ENCODE assay signal across 8 mouse cellular contexts in the genomic region with DNA sequence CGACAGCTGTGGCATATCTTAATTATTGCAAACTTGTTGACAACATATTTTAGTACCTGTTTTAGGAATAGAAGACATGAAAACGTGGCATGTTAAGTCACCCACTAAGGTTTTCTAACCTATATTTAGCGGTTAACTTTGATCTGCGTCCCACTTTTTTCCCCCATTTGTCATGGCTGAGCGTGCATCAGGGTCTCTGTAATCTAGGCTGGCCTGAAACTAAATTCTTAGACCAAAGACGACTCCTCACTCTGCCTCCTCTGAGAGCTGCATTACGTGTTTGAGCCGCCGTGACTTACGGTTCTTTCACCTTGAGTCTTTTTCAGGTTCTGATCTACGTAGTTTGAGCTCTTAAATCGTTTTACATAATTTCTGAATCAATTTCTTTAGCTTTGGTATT. TPM values are rescaled to one million over a fixed set of nuclear protein-coding genes. Genes with fewer than 3 reads are reported as not detected.
DNase-seq lines count a peak whose midpoint lies in the region; ATAC-seq and TF ChIP-seq lines count a peak whose summit lies in the region.

No protein-coding gene starts in this region.

- TF ChIP-seq EP300 in liver, embryonic 14.5 days (IDR thresholded peaks at IDR 0.05; ENCODE audit: low read depth) = no peak
- no peak for TF ChIP-seq EP300 in stomach, postnatal 0 days (optimal IDR thresholded peaks at IDR 0.05)

- H3K4me1 ChIP-seq in kidney, embryonic 16.5 days (ENCODE audit: insufficient read depth, low read length) = peaks cover 12% of the 10 kb centered on the region
- H3K4me1 ChIP-seq in forebrain, embryonic 13.5 days = peaks cover 22% of the 10 kb centered on the region
- peaks cover 7 to 11% of the 10 kb centered on the region in 2 experiments; a peak in 3 of 4 replicates for H3K4me1 ChIP-seq in liver, embryonic 14.5 days (replicated peaks; ENCODE audit: control insufficient read depth in 2 of 2, insufficient read depth in 2 of 2, low read length in 1 of 2)
- no peaks in the 10 kb centered on the region for H3K4me1 ChIP-seq in stomach, postnatal 0 days (replicated peaks; ENCODE audit: control insufficient read depth, insufficient read depth)

- peak overlapping the region; percentile 85 for H3K4me2 ChIP-seq in kidney, embryonic 16.5 days (replicated peaks; ENCODE audit: low read depth, low read length)
- H3K4me2 ChIP-seq in forebrain, embryonic 13.5 days = peak overlapping the region; percentile 83
- H3K4me2 ChIP-seq in liver, embryonic 14.5 days (ENCODE audit: low read depth) = peak overlapping the region; percentile 83
- H3K4me2 ChIP-seq in stomach, postnatal 0 days (replicated peaks; ENCODE audit: low read depth) = peak overlapping the region; percentile 70

- H3K36me3 ChIP-seq in kidney, embryonic 16.5 days (ENCODE audit: insufficient read depth, low read length) = peaks cover 36% of the 10 kb centered on the region
- H3K36me3 ChIP-seq in forebrain, embryonic 13.5 days (ENCODE audit: poor library complexity, severe bottlenecking) = peaks cover 57% of the 10 kb centered on the region
- peaks cover 35% of the 10 kb centered on the region for H3K36me3 ChIP-seq in liver, embryonic 14.5 days (replicated peaks; ENCODE audit: control insufficient read depth, insufficient read depth, low read depth)
- peaks cover 11% of the 10 kb centered on the region for H3K36me3 ChIP-seq in stomach, postnatal 0 days (ENCODE audit: control insufficient read depth, insufficient read depth, low read length)

- no peak for DNase-seq in kidney, postnatal 25 days
- peak; percentile 66 for DNase-seq in R1 (ENCODE audit: low read depth, low spot score)
- DNase-seq in liver, embryonic 14.5 days (ENCODE audit: low read depth in 3 of 3, low spot score in 3 of 3) = peak in 1 of 3 experiments; percentile 41
- peak; percentile 27 for DNase-seq in stomach, postnatal 0 days (ENCODE audit: low spot score)
- DNase-seq in testis, postnatal 10 days (ENCODE audit: low spot score) = no peak
- no peak for DNase-seq in gastrocnemius, adult 18-20 months (ENCODE audit: low spot score)

- no peaks in the 10 kb centered on the region for H3K9me3 ChIP-seq in kidney, embryonic 16.5 days (ENCODE audit: low read length)
- H3K9me3 ChIP-seq in forebrain, embryonic 13.5 days (replicated peaks) = no peaks in the 10 kb centered on the region
- H3K9me3 ChIP-seq in liver, embryonic 14.5 days (ENCODE audit: control insufficient read depth, low read length) = no peaks in the 10 kb centered on the region
- no peaks in the 10 kb centered on the region for H3K9me3 ChIP-seq in stomach, postnatal 0 days (ENCODE audit: control insufficient read depth, low read length)

- 2% methylated on average over 12 of the region's 12 CpGs for WGBS in kidney, embryonic 16.5 days
- 3% methylated on average over 12 of the region's 12 CpGs for WGBS in forebrain, embryonic 13.5 days
- 3% methylated on average over 12 of the region's 12 CpGs for WGBS in liver, embryonic 14.5 days (ENCODE audit: insufficient replicate concordance)
- WGBS in stomach, postnatal 0 days = 1% methylated on average over 12 of the region's 12 CpGs

- H3K9ac ChIP-seq in kidney, embryonic 16.5 days (replicated peaks; ENCODE audit: low read length) = peak overlapping the region; percentile 87
- peak overlapping the region; percentile 69 for H3K9ac ChIP-seq in forebrain, embryonic 13.5 days
- H3K9ac ChIP-seq in liver, embryonic 14.5 days (replicated peaks) = peak overlapping the region; percentile 73
- H3K9ac ChIP-seq in stomach, postnatal 0 days (ENCODE audit: low read length) = peak overlapping the region; percentile 78

- ATAC-seq in kidney, embryonic 16.5 days (ENCODE audit: low FRiP score, low TSS enrichment) = peak; percentile 40; the same call in 1 of the 2 replicates
- peak; percentile 40 for ATAC-seq in forebrain, embryonic 13.5 days
- peak; percentile 51; the same call in 1 of the 2 replicates for ATAC-seq in liver, embryonic 14.5 days (ENCODE audit: insufficient read depth)
- ATAC-seq in stomach, postnatal 0 days (ENCODE audit: low FRiP score, low TSS enrichment) = peak; percentile 41; the same call in 1 of the 2 replicates

- no peaks in the 10 kb centered on the region for H3K27me3 ChIP-seq in kidney, embryonic 16.5 days (ENCODE audit: insufficient read depth, low read length)
- H3K27me3 ChIP-seq in forebrain, embryonic 13.5 days = no peaks in the 10 kb centered on the region
- H3K27me3 ChIP-seq in liver, embryonic 14.5 days (ENCODE audit: control insufficient read depth, insufficient read depth, low read length) = no peaks in the 10 kb centered on the region
- no peaks in the 10 kb centered on the region for H3K27me3 ChIP-seq in stomach, postnatal 0 days (ENCODE audit: control insufficient read depth, insufficient read depth, low read length)

- TF ChIP-seq CTCF in liver, embryonic 14.5 days (IDR thresholded peaks at IDR 0.05; ENCODE audit: low read depth) = no peak
- TF ChIP-seq CTCF in stomach, postnatal 0 days (IDR thresholded peaks at IDR 0.05; ENCODE audit: low read depth) = no peak

- peak overlapping the region; percentile 100 for H3K4me3 ChIP-seq in kidney, embryonic 16.5 days (ENCODE audit: low read length)
- H3K4me3 ChIP-seq in forebrain, embryonic 13.5 days = peak overlapping the region; percentile 98
- H3K4me3 ChIP-seq in liver, embryonic 14.5 days (ENCODE audit: insufficient read depth in 1 of 2, low read depth in 2 of 2, low read length in 2 of 2) = peak overlapping the region; percentile 73 to 77
- peak overlapping the region; percentile 98 for H3K4me3 ChIP-seq in stomach, postnatal 0 days (ENCODE audit: low read depth, low read length)

- H3K27ac ChIP-seq in kidney, embryonic 16.5 days (ENCODE audit: low read length) = peak overlapping the region; percentile 79
- peak overlapping the region; percentile 48; the same call in 1 of the 2 replicates for H3K27ac ChIP-seq in forebrain, embryonic 13.5 days
- peak overlapping the region; percentile 43 for H3K27ac ChIP-seq in liver, embryonic 14.5 days
- H3K27ac ChIP-seq in stomach, postnatal 0 days (replicated peaks) = peak overlapping the region; percentile 75; the same call in 1 of the 2 replicates

RNA-seq across cellular contexts. Expression of a gene that starts 0.5 kb away (rescaled TPM):
- polyA plus RNA-seq in kidney, embryonic 16.5 days (2015; fragmentation: Nextera tagmentation; extraction: Ambion mirVana) = 67.2 and 71.4 TPM in 2 replicates
- polyA plus RNA-seq in forebrain, embryonic 13.5 days (2015; fragmentation: Nextera tagmentation; extraction: Ambion mirVana) = 67.7 and 68.6 TPM in 2 replicates
- polyA plus RNA-seq in liver, embryonic 14.5 days (2012; rRNA removed) = 11.5 and 20.3 TPM in 2 replicates
- polyA plus RNA-seq in liver, embryonic 14.5 days (2014; fragmentation: Nextera tagmentation; extraction: Ambion mirVana) = 36.5 and 37.9 TPM in 2 replicates
- polyA plus RNA-seq in stomach, postnatal 0 days (2015; fragmentation: Nextera tagmentation; extraction: Ambion mirVana) = 43.4 and 46.0 TPM in 2 replicates
- 10 to 100 TPM; 44.5 to 51.0 TPM for total RNA-seq in gastrocnemius, adult 18-20 months (2021)

RNA-seq across cellular contexts. Expression of a gene that starts 0.5 kb away (rescaled TPM):
- 901 and 990 TPM in 2 replicates for polyA plus RNA-seq in kidney, embryonic 16.5 days (2015; fragmentation: Nextera tagmentation; extraction: Ambion mirVana)
- polyA plus RNA-seq in forebrain, embryonic 13.5 days (2015; fragmentation: Nextera tagmentation; extraction: Ambion mirVana) = 767 and 793 TPM in 2 replicates
- 528 and 683 TPM in 2 replicates for polyA plus RNA-seq in liver, embryonic 14.5 days (2012; rRNA removed)
- 725 and 737 TPM in 2 replicates for polyA plus RNA-seq in liver, embryonic 14.5 days (2014; fragmentation: Nextera tagmentation; extraction: Ambion mirVana)
- 917 and 919 TPM in 2 replicates for polyA plus RNA-seq in stomach, postnatal 0 days (2015; fragmentation: Nextera tagmentation; extraction: Ambion mirVana)
- total RNA-seq in gastrocnemius, adult 18-20 months (2021) = 100 to 1,000 TPM; 558 to 781 TPM

RNA-seq across cellular contexts. Expression of a gene that starts 43.6 kb away (rescaled TPM):
- polyA plus RNA-seq in kidney, embryonic 16.5 days (2015; fragmentation: Nextera tagmentation; extraction: Ambion mirVana) = 0.09 and 0.20 TPM in 2 replicates
- polyA plus RNA-seq in forebrain, embryonic 13.5 days (2015; fragmentation: Nextera tagmentation; extraction: Ambion mirVana) = 0.06 and 0.17 TPM in 2 replicates
- polyA plus RNA-seq in liver, embryonic 14.5 days (2012; rRNA removed) = 3.9 and 4.6 TPM in 2 replicates
- polyA plus RNA-seq in liver, embryonic 14.5 days (2014; fragmentation: Nextera tagmentation; extraction: Ambion mirVana) = 8.0 TPM in 2 replicates
- 0.24 and 0.25 TPM in 2 replicates for polyA plus RNA-seq in stomach, postnatal 0 days (2015; fragmentation: Nextera tagmentation; extraction: Ambion mirVana)
- under 1 TPM; 0.18 to 0.26 TPM for total RNA-seq in gastrocnemius, adult 18-20 months (2021)

RNA-seq across cellular contexts. Expression of a gene that starts 44.0 kb away (rescaled TPM):
- polyA plus RNA-seq in kidney, embryonic 16.5 days (2015; fragmentation: Nextera tagmentation; extraction: Ambion mirVana) = 103 and 109 TPM in 2 replicates
- 60.3 and 62.4 TPM in 2 replicates for polyA plus RNA-seq in forebrain, embryonic 13.5 days (2015; fragmentation: Nextera tagmentation; extraction: Ambion mirVana)
- 4.2 and 6.7 TPM in 2 replicates for polyA plus RNA-seq in liver, embryonic 14.5 days (2012; rRNA removed)
- polyA plus RNA-seq in liver, embryonic 14.5 days (2014; fragmentation: Nextera tagmentation; extraction: Ambion mirVana) = 13.2 and 14.1 TPM in 2 replicates
- polyA plus RNA-seq in stomach, postnatal 0 days (2015; fragmentation: Nextera tagmentation; extraction: Ambion mirVana) = 281 and 313 TPM in 2 replicates
- total RNA-seq in gastrocnemius, adult 18-20 months (2021) = 10 to 100 TPM in 1 of 2 experiments, 1 to 10 TPM in 1; 6.9 to 13.1 TPM

RNA-seq across cellular contexts. Expression of a gene that starts 56.3 kb away (rescaled TPM):
- polyA plus RNA-seq in kidney, embryonic 16.5 days (2015; fragmentation: Nextera tagmentation; extraction: Ambion mirVana) = 70.8 and 87.8 TPM in 2 replicates
- 70.1 and 70.5 TPM in 2 replicates for polyA plus RNA-seq in forebrain, embryonic 13.5 days (2015; fragmentation: Nextera tagmentation; extraction: Ambion mirVana)
- polyA plus RNA-seq in liver, embryonic 14.5 days (2012; rRNA removed) = 15.5 and 19.0 TPM in 2 replicates
- polyA plus RNA-seq in liver, embryonic 14.5 days (2014; fragmentation: Nextera tagmentation; extraction: Ambion mirVana) = 36.4 and 40.4 TPM in 2 replicates
- polyA plus RNA-seq in stomach, postnatal 0 days (2015; fragmentation: Nextera tagmentation; extraction: Ambion mirVana) = 32.5 and 43.7 TPM in 2 replicates
- total RNA-seq in gastrocnemius, adult 18-20 months (2021) = 10 to 100 TPM; 29.6 to 30.1 TPM

Comparison
In these comparisons a context has a peak if more than half of its experiments do, and no peak if none do; other contexts are left out.
1. DNase-seq: peak in R1 (single experiment) and stomach, postnatal 0 days (single experiment); none in kidney, postnatal 25 days (0 of 2), testis, postnatal 10 days (single experiment) and gastrocnemius, adult 18-20 months (single experiment).
2. Peak in every context shown above with its lines, with median percentiles within 50 percentile points of each other: ATAC-seq, H3K27ac ChIP-seq, H3K4me2 ChIP-seq, H3K4me3 ChIP-seq and H3K9ac ChIP-seq.